Mouse (Mus musculus) c-Kit-positive CD71-positive TER-119-negative erythroid progenitor cells, embryonic 14.5 days (primary cell): ENCODE data around the gene Hsd17b14.

ENCODE experiments used
- DNase-seq: peaks from one replicate; pipeline ENCODE4 v3.0.0-alpha.2; 2013; ENCODE audit warnings: low read depth

The Hsd17b14 gene

DNA sequence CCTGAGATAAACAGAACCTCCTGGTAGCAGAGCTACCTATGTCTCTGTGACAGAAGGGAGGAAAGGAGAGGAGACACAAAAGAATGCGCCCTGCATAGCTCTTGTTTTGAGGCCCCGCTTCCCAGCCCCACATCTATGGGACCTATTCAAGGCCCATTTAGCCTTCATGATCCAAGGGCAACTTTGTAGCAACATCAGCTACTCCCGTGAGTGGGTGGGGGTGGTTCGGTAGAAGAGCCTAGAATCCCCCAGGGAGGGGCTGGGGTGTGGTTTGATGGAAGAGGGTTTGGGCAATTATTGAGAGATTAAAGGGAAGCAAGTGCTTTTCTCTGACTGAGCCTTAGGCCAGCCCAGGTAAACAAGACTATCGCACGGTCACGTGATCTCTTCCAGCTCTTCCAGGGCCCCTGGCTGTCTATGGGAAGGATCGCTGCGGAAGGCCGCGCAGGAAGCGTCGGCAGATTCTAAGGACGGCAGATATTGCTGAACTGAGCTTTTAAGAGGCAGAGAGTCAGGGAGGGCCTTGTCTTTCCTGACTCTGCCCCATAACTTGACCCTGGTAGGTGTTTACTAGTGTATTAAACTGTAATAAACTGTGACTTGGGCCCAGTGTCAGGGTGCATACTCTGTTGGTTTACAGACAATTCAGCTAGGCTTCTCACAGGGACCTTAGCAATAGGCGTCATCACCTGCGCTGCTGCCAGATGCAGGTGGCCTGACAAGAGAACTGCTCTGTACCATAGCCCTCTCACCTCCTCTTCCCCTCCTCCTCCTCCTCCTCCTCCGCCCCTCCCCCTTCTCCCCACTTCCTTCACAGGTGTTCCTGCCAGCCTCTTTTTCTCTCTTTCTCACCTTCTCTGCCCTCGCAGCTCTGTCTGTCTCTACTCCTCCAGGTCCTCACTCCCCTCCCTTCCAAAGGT, 44.5 kb downstream of the Hsd17b14 start:
- no peak for DNase-seq

DNA sequence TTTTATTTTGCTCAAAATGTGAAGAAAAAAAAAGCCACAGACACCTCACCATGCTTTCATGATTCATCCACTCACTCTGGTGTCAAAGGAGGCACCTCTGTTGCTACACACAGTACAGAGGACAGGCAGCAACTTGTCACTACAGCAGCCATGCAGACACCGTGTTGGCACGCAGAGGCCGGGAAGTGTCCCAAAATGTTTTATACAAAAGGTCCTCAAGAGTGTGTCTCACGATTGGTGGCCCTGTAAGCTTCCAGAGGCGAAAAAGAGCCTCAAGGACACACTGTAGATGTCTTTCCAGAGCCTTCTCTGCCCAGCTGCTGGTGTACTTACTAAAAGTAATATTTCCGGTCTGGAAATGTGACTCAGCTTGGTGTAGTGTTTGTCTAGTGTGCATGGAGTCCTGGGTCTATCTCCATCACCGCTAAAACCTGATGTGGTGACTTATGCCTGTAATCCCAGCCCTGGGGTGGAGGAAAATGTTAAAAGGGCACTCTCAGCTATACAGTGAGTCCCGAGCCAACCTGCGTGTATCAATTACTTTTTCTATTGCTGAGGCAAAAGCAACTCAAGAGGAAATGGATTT, 51.1 kb downstream of the Hsd17b14 start:
- no peak for DNase-seq

GRCm38 (mm10) chr7:45609511-45609910, 54.8 kb downstream of the Hsd17b14 start:
- no peak for DNase-seq

DNA sequence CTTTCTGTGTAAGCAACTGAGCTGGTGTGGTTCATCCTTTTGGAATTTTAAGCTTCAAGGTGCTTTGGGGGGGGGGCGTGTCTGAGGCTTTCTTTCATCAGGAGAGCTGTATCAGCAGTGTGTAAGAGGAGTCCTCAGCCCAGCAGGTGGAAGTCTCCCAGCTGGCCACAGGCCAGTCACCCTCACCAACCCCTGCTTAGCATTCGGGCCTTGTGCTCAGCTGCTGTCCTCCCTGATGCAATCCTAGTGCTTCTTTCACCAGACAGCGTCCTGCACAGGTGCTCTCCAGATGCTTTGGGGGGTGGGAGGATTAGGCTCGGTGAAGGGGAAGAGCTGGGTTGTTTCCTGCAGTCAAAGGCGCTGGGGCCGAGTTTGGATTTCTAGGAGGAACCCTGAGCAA, 61.6 kb downstream of the Hsd17b14 start:
- no peak for DNase-seq

DNA sequence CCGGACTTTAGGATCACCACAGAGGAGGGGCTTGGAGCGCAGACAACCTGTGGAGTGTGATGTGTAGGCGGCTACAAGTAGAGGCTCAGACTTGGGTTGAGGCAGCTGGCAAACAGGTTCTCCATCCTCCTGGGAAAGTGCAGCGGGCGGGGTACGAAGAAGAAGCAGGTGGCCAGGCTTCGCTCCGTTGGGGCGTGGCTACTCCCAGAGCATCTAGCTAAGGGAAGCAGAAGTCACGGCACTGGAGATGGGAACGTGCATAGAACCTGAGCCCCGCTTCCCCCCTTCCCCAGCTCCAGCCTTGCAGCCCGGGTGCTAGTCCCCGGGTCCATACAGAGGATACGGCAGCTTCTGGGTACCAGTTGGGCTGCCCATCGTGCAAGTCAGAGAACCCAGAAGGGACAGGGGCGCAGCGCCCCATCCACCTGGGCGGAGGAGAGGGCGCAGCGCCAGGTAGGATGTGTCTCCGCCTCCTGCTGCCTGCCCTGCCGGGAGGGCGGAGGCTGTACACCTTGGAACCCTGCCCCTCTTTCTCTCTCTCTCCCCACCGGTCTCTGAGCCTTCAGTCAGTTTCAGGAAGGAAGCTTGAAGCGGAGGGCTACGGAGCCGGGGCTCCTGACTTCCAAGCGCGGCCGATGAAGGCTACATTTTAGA, 62.5 kb downstream of the Hsd17b14 start, which contains the start of gene Fut1:
Gene Fut1, plus strand, starts transcription at position 248 of the 654 bp plus-strand sequence.
- DNase-seq = no peak
